Mouse (Mus musculus): Measurements from ENCODE around the gene Krtap12-1. TPM values are rescaled to one million over a fixed set of nuclear protein-coding genes. Genes with fewer than 3 reads are reported as not detected.
"Not testable (repeated sequence)": the region's sequence is repeated elsewhere in the genome, so short reads cannot be mapped to it uniquely, and the experiment has no call there.

Gene Krtap12-1
- not detected in 2 replicates for polyA plus RNA-seq (2016; fragmentation: Nextera tagmentation; extraction: Ambion mirVana)

- not testable (repeated sequence) for H3K9me3 ChIP-seq; H3K36me3 ChIP-seq; H3K27ac ChIP-seq; ATAC-seq (ENCODE audit: low FRiP score, low read depth); H3K4me3 ChIP-seq; H3K27me3 ChIP-seq (replicated peaks); H3K4me1 ChIP-seq; H3K4me2 ChIP-seq (replicated peaks); H3K9ac ChIP-seq
- 86% methylated on average over 1 of the region's 1 CpGs for WGBS
Observed at GRCm38 (mm10) chr10:77720299-77720698, at the start of gene Krtap12-1. TSS of gene Krtap12-1 (plus strand) at chr10:77720599.

GRCm38 (mm10) chr10:77670710-77671109, 49.7 kb upstream of the Krtap12-1 start:
- Histone ChIP-seq H3K9ac (no peak overlapping the region), H3K4me2 (replicated peaks) (no peak overlapping the region), H3K27me3 (replicated peaks) (peaks cover 2% of the 10 kb centered on the region; the same call in 1 of the 2 replicates), H3K4me1 (no peaks in the 10 kb centered on the region), H3K4me3 (no peak overlapping the region), H3K36me3 (no peaks in the 10 kb centered on the region), H3K27ac (no peak overlapping the region), H3K9me3 (no peaks in the 10 kb centered on the region)
- 80% methylated on average over 4 of the region's 4 CpGs for WGBS
- ATAC-seq (ENCODE audit: low FRiP score, low read depth) = no peak

- H3K36me3 ChIP-seq = no peaks in the 10 kb centered on the region
- H3K4me3 ChIP-seq = no peak overlapping the region
- no peak overlapping the region for H3K9ac ChIP-seq
- no peak overlapping the region for H3K4me2 ChIP-seq (replicated peaks)
- WGBS = 86% methylated on average over 4 of the region's 4 CpGs
- H3K27ac ChIP-seq = no peak overlapping the region
- H3K4me1 ChIP-seq = no peaks in the 10 kb centered on the region
- no peaks in the 10 kb centered on the region for H3K9me3 ChIP-seq
- H3K27me3 ChIP-seq (replicated peaks) = peaks cover 10% of the 10 kb centered on the region
- no peak for ATAC-seq (ENCODE audit: low FRiP score, low read depth)
Observed at GRCm38 (mm10) chr10:77671519-77671918, 48.9 kb upstream of the Krtap12-1 start.

- no peak overlapping the region for H3K9ac ChIP-seq
- ATAC-seq (ENCODE audit: low FRiP score, low read depth) = no peak
- H3K4me1 ChIP-seq = peaks cover 8% of the 10 kb centered on the region
- H3K36me3 ChIP-seq = no peaks in the 10 kb centered on the region
- peaks cover 32% of the 10 kb centered on the region for H3K27me3 ChIP-seq (replicated peaks)
- no peak overlapping the region for H3K4me2 ChIP-seq (replicated peaks)
- no peak overlapping the region for H3K27ac ChIP-seq
- H3K4me3 ChIP-seq = no peak overlapping the region
- 59% methylated on average over 13 of the region's 13 CpGs for WGBS
- no peaks in the 10 kb centered on the region for H3K9me3 ChIP-seq
Observed at GRCm38 (mm10) chr10:77673765-77674164, 46.6 kb upstream of the Krtap12-1 start.

- no peaks in the 10 kb centered on the region for H3K9me3 ChIP-seq
- 0 out of 2 replicates have a peak overlapping the region, but pooled peaks have one; percentile 29 for H3K9ac ChIP-seq
- no peaks in the 10 kb centered on the region for H3K36me3 ChIP-seq
- under 1% methylated on average over 35 of the region's 35 CpGs for WGBS
- H3K4me2 ChIP-seq (replicated peaks) = peak overlapping the region; percentile 63
- H3K27ac ChIP-seq = no peak overlapping the region
- H3K27me3 ChIP-seq (replicated peaks) = peaks cover 42% of the 10 kb centered on the region
- peak overlapping the region; percentile 23 for H3K4me3 ChIP-seq
- peaks cover 8% of the 10 kb centered on the region for H3K4me1 ChIP-seq
- ATAC-seq (ENCODE audit: low FRiP score, low read depth) = no peak; the same call in 1 of the 2 replicates
Observed at GRCm38 (mm10) chr10:77677562-77677961, 42.8 kb upstream of the Krtap12-1 start.

- H3K9me3 ChIP-seq = no peaks in the 10 kb centered on the region
- H3K4me3 ChIP-seq = no peak overlapping the region
- no peak overlapping the region for H3K27ac ChIP-seq
- H3K27me3 ChIP-seq (replicated peaks) = peaks cover 47% of the 10 kb centered on the region
- H3K9ac ChIP-seq = no peak overlapping the region
- H3K36me3 ChIP-seq = no peaks in the 10 kb centered on the region
- no peak for ATAC-seq (ENCODE audit: low FRiP score, low read depth)
- no peak overlapping the region for H3K4me2 ChIP-seq (replicated peaks)
- H3K4me1 ChIP-seq = peaks cover 5% of the 10 kb centered on the region
- 77% methylated on average over 7 of the region's 7 CpGs for WGBS
Observed at GRCm38 (mm10) chr10:77682994-77683393, 37.4 kb upstream of the Krtap12-1 start.

GRCm38 (mm10) chr10:77684181-77684580, 36.2 kb upstream of the Krtap12-1 start:
- no peak overlapping the region for H3K4me3 ChIP-seq
- H3K4me1 ChIP-seq = peaks cover 9% of the 10 kb centered on the region
- 41% methylated on average over 8 of the region's 8 CpGs for WGBS
- H3K4me2 ChIP-seq (replicated peaks) = no peak overlapping the region
- no peak overlapping the region for H3K27ac ChIP-seq
- no peaks in the 10 kb centered on the region for H3K36me3 ChIP-seq
- H3K9ac ChIP-seq = no peak overlapping the region
- peaks cover 42% of the 10 kb centered on the region for H3K27me3 ChIP-seq (replicated peaks)
- ATAC-seq (ENCODE audit: low FRiP score, low read depth) = no peak
- no peaks in the 10 kb centered on the region for H3K9me3 ChIP-seq

GRCm38 (mm10) chr10:77685895-77686664, 34.3 kb upstream of the Krtap12-1 start, which contains the start of gene Tspear:
TSS of gene Tspear (plus strand) at chr10:77686569.
- Histone ChIP-seq H3K4me2 (replicated peaks) (no peak within 1 kb of the TSS), H3K4me3 (no peak within 1 kb of the TSS), H3K9me3 (no peaks in the 10 kb centered on the region), H3K36me3 (no peaks in the 10 kb centered on the region), H3K27ac (no peak within 1 kb of the TSS), H3K9ac (no peak within 1 kb of the TSS), H3K4me1 (peaks cover 15% of the 10 kb centered on the region), H3K27me3 (replicated peaks) (peaks cover 36% of the 10 kb centered on the region)
- 8% methylated on average over 22 of the region's 22 CpGs for WGBS
- ATAC-seq (ENCODE audit: low FRiP score, low read depth) = no peak

- Histone ChIP-seq H3K36me3 (no peaks in the 10 kb centered on the region), H3K9me3 (no peaks in the 10 kb centered on the region), H3K27me3 (replicated peaks) (peaks cover 36% of the 10 kb centered on the region), H3K4me2 (replicated peaks) (no peak overlapping the region), H3K9ac (no peak overlapping the region), H3K4me1 (peaks cover 15% of the 10 kb centered on the region), H3K27ac (no peak overlapping the region), H3K4me3 (no peak overlapping the region)
- 25% methylated on average over 10 of the region's 10 CpGs for WGBS
- ATAC-seq (ENCODE audit: low FRiP score, low read depth) = no peak
Observed at GRCm38 (mm10) chr10:77687021-77687420, 33.4 kb upstream of the Krtap12-1 start.

GRCm38 (mm10) chr10:77690356-77690807, 30.0 kb upstream of the Krtap12-1 start, which contains the start of gene Gm19402:
TSS of gene Gm19402 (minus strand) at chr10:77690757.
- H3K36me3 ChIP-seq; H3K27ac ChIP-seq; H3K9me3 ChIP-seq; H3K9ac ChIP-seq; H3K4me2 ChIP-seq (replicated peaks); H3K4me3 ChIP-seq; ATAC-seq (ENCODE audit: low FRiP score, low read depth): not testable (repeated sequence)
- WGBS = 75% methylated on average over 3 of the region's 3 CpGs
- Histone ChIP-seq H3K4me1 (peaks cover 15% of the 10 kb centered on the region), H3K27me3 (replicated peaks) (peaks cover 31% of the 10 kb centered on the region)

GRCm38 (mm10) chr10:77697133-77697532, 23.3 kb upstream of the Krtap12-1 start, which contains the start of gene Gm9508:
TSS of gene Gm9508 (minus strand) at chr10:77697233.
- no peaks in the 10 kb centered on the region for H3K27me3 ChIP-seq (replicated peaks)
- H3K36me3 ChIP-seq = no peaks in the 10 kb centered on the region
- H3K4me1 ChIP-seq = no peaks in the 10 kb centered on the region
- H3K4me3 ChIP-seq = no peak within 1 kb of the TSS
- H3K27ac ChIP-seq = no peak within 1 kb of the TSS
- no peak within 1 kb of the TSS for H3K9ac ChIP-seq
- no peak within 1 kb of the TSS for H3K4me2 ChIP-seq (replicated peaks)
- H3K9me3 ChIP-seq = peaks cover 4% of the 10 kb centered on the region; the same call in 1 of the 2 replicates
- WGBS = 53% methylated on average over 4 of the region's 4 CpGs
- no peak for ATAC-seq (ENCODE audit: low FRiP score, low read depth)

GRCm38 (mm10) chr10:77706326-77706725, 14.1 kb upstream of the Krtap12-1 start, which contains the start of gene Gm10272:
TSS of gene Gm10272 (plus strand) at chr10:77706626.
- Histone ChIP-seq H3K4me3 (no peak within 1 kb of the TSS), H3K9me3 (peaks cover 18% of the 10 kb centered on the region), H3K27ac (no peak within 1 kb of the TSS), H3K36me3 (no peaks in the 10 kb centered on the region), H3K9ac (no peak within 1 kb of the TSS), H3K4me1 (no peaks in the 10 kb centered on the region), H3K27me3 (replicated peaks) (no peaks in the 10 kb centered on the region), H3K4me2 (replicated peaks) (no peak within 1 kb of the TSS)
- WGBS = 87% methylated on average over 1 of the region's 1 CpGs
- ATAC-seq (ENCODE audit: low FRiP score, low read depth) = no peak

All from neural tube, embryonic 12.5 days (tissue).